Mouse (Mus musculus) ES-E14 (cell line): ENCODE measurements around the gene Slc9a8. TPM values are rescaled to one million over a fixed set of nuclear protein-coding genes. Genes with fewer than 3 reads are reported as not detected.

Source experiments
- DNase-seq: peaks from one replicate; pipeline ENCODE4 v3.0.0-alpha.2; 2013; ENCODE audit warnings: low read depth, low spot score
- H3K27ac ChIP-seq: 2 replicates; pipeline ENCODE4 v1.5.1; 2012; ENCODE audit warnings: low read depth, mild to moderate bottlenecking, low read length, moderate library complexity, mixed read lengths; ENCODE audit not compliant: poor library complexity, insufficient read depth, severe bottlenecking
- H3K36me3 ChIP-seq: 2 replicates; pipeline ENCODE4 v1.6.1; 2012; ENCODE audit warnings: mild to moderate bottlenecking, low read length, moderate library complexity, mixed read lengths; ENCODE audit not compliant: control insufficient read depth, poor library complexity, insufficient read depth, severe bottlenecking
- H3K4me1 ChIP-seq, 2 experiments: fragments of 150-350 bp in 1 of 2; sonication (generic) in 1 of 2; 2 replicates each; pipeline ENCODE4 v1.6.1; 2012; ENCODE audit warnings: low read length in 2 of 2, mild to moderate bottlenecking in 1 of 2, mixed read lengths in 1 of 2; ENCODE audit not compliant: control insufficient read depth in 2 of 2, insufficient read depth in 2 of 2, poor library complexity in 1 of 2
- H3K4me3 ChIP-seq, 2 experiments: fragments of 150-350 bp in 1 of 2; sonication (generic) in 1 of 2; 2 replicates each; pipeline ENCODE4 v1.5.1; 2012; ENCODE audit warnings: low read length in 2 of 2, low read depth in 1 of 2, mild to moderate bottlenecking in 1 of 2, mixed read lengths in 1 of 2; ENCODE audit not compliant: insufficient read depth in 1 of 2, poor library complexity in 1 of 2, severe bottlenecking in 1 of 2
- H3K9ac ChIP-seq: 2 replicates; pipeline ENCODE4 v1.6.1; 2012; ENCODE audit warnings: low read depth, mild to moderate bottlenecking, low read length, mixed read lengths; ENCODE audit not compliant: poor library complexity, insufficient read depth, severe bottlenecking
- H3K9me3 ChIP-seq: fragments of 150-350 bp; sonication (generic); 2 replicates; pipeline ENCODE4 v1.6.1; 2012; ENCODE audit warnings: low read depth, mild to moderate bottlenecking, low read length; ENCODE audit not compliant: control insufficient read depth, insufficient read depth
- CHD2 ChIP-seq: IDR thresholded peaks from 2 replicates; pipeline ENCODE4 v1.6.1; 2014; ENCODE audit warnings: mild to moderate bottlenecking, low read depth, low read length, inconsistent platforms
- HCFC1 ChIP-seq: IDR thresholded peaks from 2 replicates; pipeline ENCODE4 v1.6.1; 2012; ENCODE audit warnings: low read length, inconsistent platforms, borderline replicate concordance; ENCODE audit not compliant: insufficient read depth
- MAFK ChIP-seq: IDR thresholded peaks from 2 replicates; pipeline ENCODE4 v1.6.1; 2014; ENCODE audit warnings: mild to moderate bottlenecking, low read depth, low read length, inconsistent platforms; ENCODE audit not compliant: insufficient read depth
- ZC3H11A ChIP-seq: IDR thresholded peaks from 2 replicates; pipeline ENCODE4 v1.6.1; 2012; ENCODE audit warnings: low read depth, mild to moderate bottlenecking, inconsistent platforms, low read length, borderline replicate concordance
- ZNF384 ChIP-seq: IDR thresholded peaks from 2 replicates; pipeline ENCODE4 v1.6.1; 2012; ENCODE audit warnings: low read depth, low read length, inconsistent platforms
- in situ Hi-C, 2 experiments: fragments of 600-800 bp; cut with MboI; formaldehyde crosslinking; loops; one replicate each; pipeline ENCODE4 v1.15.1; 2025; ENCODE audit warnings: low sequenced_read_pairs in 2 of 2, inconsistent platforms in 1 of 2; ENCODE audit not compliant: unreplicated experiment in 2 of 2
- total RNA-seq: library from RNA; depleted of rRNA; stranded (reverse); fragments of 300-350 nt; gene quantifications from 2 replicates; pipeline ENCODE4 v1.2.3, GENCODE M21; 2012

The Slc9a8 gene
- total RNA-seq, 1 experiment, result 38.6 TPM

DNA sequence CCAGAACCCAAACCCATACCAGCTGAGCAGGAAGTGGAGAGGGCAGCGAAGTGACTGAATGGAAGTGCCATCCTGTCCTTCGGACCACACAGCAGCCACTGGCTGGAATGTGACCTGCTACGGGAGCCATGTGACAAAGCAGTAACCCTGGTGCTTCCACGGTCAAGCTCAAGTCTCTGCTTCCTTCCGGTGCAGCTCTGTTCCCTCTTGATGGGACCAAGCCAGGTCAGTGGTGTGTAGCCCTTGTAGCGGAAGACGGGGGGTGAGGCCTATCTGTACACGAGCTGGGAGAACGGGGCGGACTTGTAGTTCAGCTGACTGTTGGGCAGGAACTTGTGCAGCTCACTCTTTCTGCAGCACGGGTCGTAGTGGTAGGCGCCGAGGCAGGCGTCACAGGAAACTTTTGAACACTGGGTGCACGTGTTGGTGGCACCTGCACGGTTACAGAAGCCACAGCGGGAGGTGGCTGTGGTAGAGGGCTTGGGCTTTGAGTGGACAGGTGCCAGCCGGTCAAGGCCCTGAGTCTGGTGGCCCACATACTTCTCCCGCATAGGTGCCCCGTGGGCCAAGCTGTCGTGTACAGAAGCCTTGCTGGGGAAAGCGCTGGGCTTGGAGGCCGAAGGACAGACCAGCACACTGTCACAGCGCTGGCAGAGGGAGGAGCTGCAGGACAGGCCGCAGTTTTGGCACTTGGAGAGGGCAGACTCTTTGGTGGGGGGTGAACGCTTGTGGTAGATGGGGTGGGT is 61.7 kb downstream of the Slc9a8 start:
- Histone ChIP-seq H3K27ac (no peak overlapping the region), H3K9ac (no peak overlapping the region), H3K4me1 (peaks cover 0 to 25% of the 10 kb centered on the region in 2 experiments; a peak in 2 of 4 replicates), H3K36me3 (peaks cover 18% of the 10 kb centered on the region; the same call in 1 of the 2 replicates), H3K4me3 (no peak overlapping the region), H3K9me3 (no peaks in the 10 kb centered on the region)
- in situ Hi-C loops, result no loop called here
- no peak for DNase-seq
- TF ChIP-seq ZC3H11A (no peak), HCFC1 (no peak), MAFK (no peak), CHD2 (no peak), ZNF384 (no peak)

DNA sequence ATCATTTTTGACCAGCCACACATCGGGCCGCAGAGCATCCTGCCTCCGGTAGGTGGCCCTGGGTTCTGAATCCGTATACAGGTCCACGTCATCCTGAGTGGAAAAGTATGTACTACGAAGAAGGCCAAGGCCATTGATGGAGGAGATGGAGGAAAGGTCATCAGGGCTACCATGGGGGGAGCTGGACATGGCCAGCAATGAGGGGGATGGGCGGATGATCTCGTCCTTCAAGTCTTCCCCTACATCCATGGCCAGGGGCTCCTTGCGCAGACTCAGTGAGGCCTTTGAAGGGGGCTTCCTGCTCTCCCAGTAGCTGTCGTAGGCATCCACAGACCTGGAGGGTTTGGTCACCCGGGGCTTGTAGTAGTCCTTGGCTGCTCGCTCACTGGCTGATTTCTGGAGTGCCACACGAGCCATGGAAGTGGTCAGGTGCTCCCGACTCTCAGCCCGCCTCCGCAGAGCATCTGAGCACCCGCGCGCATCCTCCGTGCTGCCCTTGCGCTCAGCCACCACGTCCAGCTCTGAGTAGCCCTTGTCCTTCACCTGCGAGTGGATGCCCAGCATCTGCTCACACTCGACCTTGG is 62.4 kb downstream of the Slc9a8 start:
- no peak for DNase-seq
- Histone ChIP-seq H3K27ac (no peak overlapping the region), H3K9ac (no peak overlapping the region), H3K36me3 (peaks cover 18% of the 10 kb centered on the region; the same call in 1 of the 2 replicates), H3K4me3 (no peak overlapping the region), H3K4me1 (peaks cover 0 to 28% of the 10 kb centered on the region in 2 experiments; a peak in 2 of 4 replicates), H3K9me3 (no peaks in the 10 kb centered on the region)
- in situ Hi-C loops, result no loop called here
- no peak for TF ChIP-seq MAFK
- TF ChIP-seq ZC3H11A, result no peak
- no peak for TF ChIP-seq CHD2
- no peak for TF ChIP-seq ZNF384
- TF ChIP-seq HCFC1, result no peak

DNA sequence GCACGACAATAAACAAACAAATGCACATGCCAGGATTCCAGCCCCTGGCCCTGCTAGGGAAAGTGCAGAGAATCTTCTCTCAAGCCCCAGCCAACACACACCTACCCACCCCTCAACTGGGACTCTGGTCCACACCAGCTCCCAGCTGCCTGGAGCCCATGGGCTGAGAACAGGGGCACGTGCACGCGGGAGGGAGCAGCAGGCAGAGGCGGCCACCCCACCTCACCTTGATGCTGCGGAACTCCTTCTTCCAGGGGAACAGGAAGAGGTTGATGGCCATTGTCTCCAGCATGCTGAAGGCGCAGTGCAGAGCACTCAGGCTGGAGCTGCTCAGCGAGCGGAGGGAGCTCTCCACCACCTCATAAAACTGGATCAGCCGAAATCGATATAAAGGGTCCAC is 63.4 kb downstream of the Slc9a8 start:
- Histone ChIP-seq H3K27ac (no peak overlapping the region), H3K36me3 (peaks cover 18% of the 10 kb centered on the region; the same call in 1 of the 2 replicates), H3K4me1 (peaks cover 0 to 28% of the 10 kb centered on the region in 2 experiments; a peak in 2 of 4 replicates), H3K4me3 (no peak overlapping the region), H3K9me3 (no peaks in the 10 kb centered on the region), H3K9ac (no peak overlapping the region)
- DNase-seq, result no peak
- TF ChIP-seq ZC3H11A, result no peak
- TF ChIP-seq MAFK, result no peak
- TF ChIP-seq CHD2, result no peak
- no peak for TF ChIP-seq HCFC1
- no peak for TF ChIP-seq ZNF384
- in situ Hi-C loops, result no loop called here

DNA sequence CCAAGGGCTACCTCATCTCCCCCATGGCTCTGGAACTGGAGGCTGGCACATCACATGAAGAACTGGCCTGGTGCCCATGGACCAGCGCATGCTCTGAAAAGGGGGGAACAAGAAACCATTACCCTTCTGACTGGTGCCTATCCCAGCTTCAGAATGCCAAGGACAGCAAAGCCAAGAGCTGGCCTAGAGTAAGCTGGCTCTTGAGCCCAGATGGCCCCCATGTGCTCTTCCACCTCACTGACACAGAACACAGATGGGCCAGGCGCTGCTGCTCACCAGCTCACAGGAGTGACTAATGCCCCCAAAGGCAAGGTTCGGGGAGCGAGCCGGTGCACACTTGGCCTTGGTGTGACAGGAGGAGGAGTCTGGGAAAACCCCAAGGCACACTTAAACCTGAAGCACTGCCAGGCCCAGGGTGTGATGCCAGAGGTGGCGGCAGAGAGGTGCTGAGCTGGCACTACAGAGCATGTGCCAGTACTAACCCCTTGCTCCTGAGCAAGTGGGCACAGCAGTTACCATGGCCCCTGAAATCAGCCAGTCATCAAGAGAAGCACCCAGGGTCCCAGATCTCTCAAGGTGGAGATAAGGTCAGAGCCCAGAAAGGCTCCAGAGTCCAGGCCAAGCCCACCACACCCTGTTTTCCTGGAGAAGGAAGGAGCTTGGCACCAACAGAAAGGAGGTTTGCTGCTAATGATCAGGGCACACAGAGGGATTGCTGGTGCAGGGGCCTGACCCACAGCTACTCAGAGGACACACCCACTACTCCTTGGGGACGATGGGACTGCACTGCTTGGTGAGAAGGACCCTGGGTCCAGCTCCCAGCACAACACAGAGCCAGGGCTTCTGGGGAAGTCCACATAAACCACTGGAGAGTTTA is 64.2 kb downstream of the Slc9a8 start:
- H3K9ac ChIP-seq, result no peak overlapping the region
- no peak for DNase-seq
- H3K4me1 ChIP-seq, result peaks cover 0 to 28% of the 10 kb centered on the region in 2 experiments; a peak in 2 of 4 replicates
- peaks cover 18% of the 10 kb centered on the region; the same call in 1 of the 2 replicates for H3K36me3 ChIP-seq
- in situ Hi-C loops, result no loop called here
- H3K4me3 ChIP-seq, result no peak overlapping the region
- TF ChIP-seq MAFK (no peak), ZC3H11A (no peak), ZNF384 (no peak), HCFC1 (no peak), CHD2 (no peak)
- no peaks in the 10 kb centered on the region for H3K9me3 ChIP-seq
- H3K27ac ChIP-seq, result no peak overlapping the region
